Mouse (Mus musculus): Measurements from ENCODE around the gene Gfi1b. TPM values are rescaled to one million over a fixed set of nuclear protein-coding genes. Genes with fewer than 3 reads are reported as not detected.

The Gfi1b gene
- polyA plus RNA-seq, 1 experiment from 2014 or later, result 0.45 TPM

- H3K36me3 ChIP-seq, result peaks cover 44% of the 10 kb centered on the region
- no peak overlapping the region for H3K27ac ChIP-seq
- no peaks in the 10 kb centered on the region for H3K27me3 ChIP-seq
- H3K4me1 ChIP-seq, result peaks cover 19% of the 10 kb centered on the region
- no peak overlapping the region for H3K4me3 ChIP-seq
- no peaks in the 10 kb centered on the region for H3K9me3 ChIP-seq
- WGBS, result 93% methylated on average over 4 of the region's 4 CpGs
- H3K9ac ChIP-seq, result no peak overlapping the region
- no peak overlapping the region for H3K4me2 ChIP-seq
- no peak; the same call in 1 of the 2 replicates for ATAC-seq (ENCODE audit: insufficient number of reproducible peaks, low FRiP score, low TSS enrichment, low read depth)
Measured at GRCm38 (mm10) chr2:28564380-28564779, 57.4 kb downstream of the Gfi1b start.

- H3K9me3 ChIP-seq, result no peaks in the 10 kb centered on the region
- peaks cover 14% of the 10 kb centered on the region; the same call in 1 of the 2 replicates for H3K4me1 ChIP-seq
- H3K4me3 ChIP-seq, result no peak overlapping the region
- no peak for ATAC-seq (ENCODE audit: insufficient number of reproducible peaks, low FRiP score, low TSS enrichment, low read depth)
- no peak overlapping the region for H3K4me2 ChIP-seq
- H3K9ac ChIP-seq, result no peak overlapping the region
- no peak overlapping the region for H3K27ac ChIP-seq
- H3K36me3 ChIP-seq, result peaks cover 39% of the 10 kb centered on the region
- H3K27me3 ChIP-seq, result no peaks in the 10 kb centered on the region
Measured at GRCm38 (mm10) chr2:28563830-28564229, 58.0 kb downstream of the Gfi1b start.

- Histone ChIP-seq H3K4me3 (no peak within 1 kb of the TSS), H3K27me3 (no peaks in the 10 kb centered on the region), H3K4me2 (no peak within 1 kb of the TSS), H3K27ac (no peak within 1 kb of the TSS), H3K36me3 (peaks cover 33% of the 10 kb centered on the region), H3K9me3 (no peaks in the 10 kb centered on the region), H3K4me1 (peaks cover 10% of the 10 kb centered on the region; the same call in 1 of the 2 replicates), H3K9ac (no peak within 1 kb of the TSS)
- no peak for ATAC-seq (ENCODE audit: insufficient number of reproducible peaks, low FRiP score, low TSS enrichment, low read depth)
- WGBS, result 65% methylated on average over 6 of the region's 6 CpGs
Measured at GRCm38 (mm10) chr2:28563303-28563702, 58.5 kb downstream of the Gfi1b start, which contains the start of gene Cel. Gene Cel, minus strand, starts transcription at chr2:28563403.

Small RNA genes lying within 50 kb of the gene (microRNA-seq; reads per million reads assigned to microRNA genes)
- gene Gm22824, result not detected

Other genes starting within 250 kb of the Gfi1b start
- 4.3 and 5.0 TPM in 2 replicates for gene Ppp1r26, start 175.2 kb downstream of the Gfi1b start, polyA plus RNA-seq (2015; fragmentation: Nextera tagmentation; extraction: Ambion mirVana)
- 0.89 and 1.1 TPM in 2 replicates for gene 1700007K13Rik, start 155.7 kb downstream of the Gfi1b start, polyA plus RNA-seq (2015; fragmentation: Nextera tagmentation; extraction: Ambion mirVana)
- gene Mrps2, start 153.9 kb downstream of the Gfi1b start, polyA plus RNA-seq (2015; fragmentation: Nextera tagmentation; extraction: Ambion mirVana), result 50.3 and 51.3 TPM in 2 replicates
- 0.56 and 1.1 TPM in 2 replicates for gene Gbgt1, start 125.1 kb downstream of the Gfi1b start, polyA plus RNA-seq (2015; fragmentation: Nextera tagmentation; extraction: Ambion mirVana)
- gene Gm10134, start 115.9 kb downstream of the Gfi1b start, polyA plus RNA-seq (2015; fragmentation: Nextera tagmentation; extraction: Ambion mirVana), result 1.9 and 4.5 TPM in 2 replicates
- 50.3 and 50.7 TPM in 2 replicates for gene Ralgds, start 108.9 kb downstream of the Gfi1b start, polyA plus RNA-seq (2015; fragmentation: Nextera tagmentation; extraction: Ambion mirVana)
- 0.35 TPM in 1 of 2 replicates, not detected in the other for gene Cel, start 58.6 kb downstream of the Gfi1b start, polyA plus RNA-seq (2015; fragmentation: Nextera tagmentation; extraction: Ambion mirVana)
- 41.8 and 44.1 TPM in 2 replicates for gene Gtf3c5, start 38.2 kb downstream of the Gfi1b start, polyA plus RNA-seq (2015; fragmentation: Nextera tagmentation; extraction: Ambion mirVana)
- gene Tsc1, start 19.2 kb upstream of the Gfi1b start, polyA plus RNA-seq (2015; fragmentation: Nextera tagmentation; extraction: Ambion mirVana), result 15.7 TPM in 2 replicates
- gene Spaca9, start 77.7 kb upstream of the Gfi1b start, polyA plus RNA-seq (2015; fragmentation: Nextera tagmentation; extraction: Ambion mirVana), result 1.1 and 1.2 TPM in 2 replicates
- gene Ak8, start 78.2 kb upstream of the Gfi1b start, polyA plus RNA-seq (2015; fragmentation: Nextera tagmentation; extraction: Ambion mirVana), result 0.58 and 0.94 TPM in 2 replicates
- gene Gtf3c4, start 218.4 kb upstream of the Gfi1b start, polyA plus RNA-seq (2015; fragmentation: Nextera tagmentation; extraction: Ambion mirVana), result 12.3 and 14.3 TPM in 2 replicates
- 14.7 and 14.8 TPM in 2 replicates for gene Ddx31, start 218.4 kb upstream of the Gfi1b start, polyA plus RNA-seq (2015; fragmentation: Nextera tagmentation; extraction: Ambion mirVana)